Mouse (Mus musculus) neutrophil, adult 59 days (primary cell): ENCODE data around the gene Rhbdl2. TPM values are rescaled to one million over a fixed set of nuclear protein-coding genes. Genes with fewer than 3 reads are reported as not detected.

Experiments
- total RNA-seq, 2 experiments: library from RNA; stranded (reverse); gene quantifications; 1 replicate in 1 of 2; 2 replicates in 1 of 2; pipeline ENCODE4 v1.2.4; 2023

Rhbdl2 gene
- not detected for total RNA-seq

DNA sequence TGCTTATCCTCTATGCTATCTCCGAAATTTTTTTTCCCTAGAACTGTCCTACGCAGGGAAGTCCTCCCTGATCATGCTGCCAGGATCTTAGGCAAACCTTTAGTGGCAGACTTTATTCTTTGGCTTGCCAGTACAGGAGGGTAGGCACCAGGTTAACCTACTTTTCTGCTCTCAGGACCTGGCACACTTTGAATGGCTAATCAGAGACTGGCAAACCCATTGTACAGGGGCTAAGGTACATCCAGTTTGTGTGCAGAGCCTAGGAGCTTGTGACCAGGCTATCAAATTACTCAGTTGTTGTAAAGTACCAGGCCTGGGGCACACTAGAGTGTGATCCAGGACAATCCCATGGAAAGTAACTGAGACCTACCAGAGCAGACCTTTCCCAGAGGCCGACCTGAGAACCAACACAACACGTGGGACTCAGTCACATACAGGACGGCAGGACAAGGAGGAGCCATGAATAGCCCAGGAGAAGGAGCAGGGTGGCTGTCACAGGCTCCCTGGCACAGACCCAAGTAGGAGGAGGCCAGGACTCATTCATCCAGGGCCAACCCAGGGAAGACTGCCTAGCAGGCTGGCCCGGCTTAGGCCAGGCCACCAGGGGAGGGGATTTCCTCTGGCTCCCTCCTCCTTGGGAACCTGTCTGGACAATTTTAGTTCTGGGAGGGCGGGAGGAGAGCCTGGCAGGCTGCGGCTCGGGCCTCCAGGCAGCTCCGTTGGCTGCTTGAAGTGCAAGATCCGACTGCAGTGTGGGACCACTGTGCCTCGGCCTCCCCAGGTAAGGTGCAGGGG lies at the start of gene Rhbdl2:
Rhbdl2 (plus strand) TSS at position 684 of the 795 bp plus-strand sequence.

DNA sequence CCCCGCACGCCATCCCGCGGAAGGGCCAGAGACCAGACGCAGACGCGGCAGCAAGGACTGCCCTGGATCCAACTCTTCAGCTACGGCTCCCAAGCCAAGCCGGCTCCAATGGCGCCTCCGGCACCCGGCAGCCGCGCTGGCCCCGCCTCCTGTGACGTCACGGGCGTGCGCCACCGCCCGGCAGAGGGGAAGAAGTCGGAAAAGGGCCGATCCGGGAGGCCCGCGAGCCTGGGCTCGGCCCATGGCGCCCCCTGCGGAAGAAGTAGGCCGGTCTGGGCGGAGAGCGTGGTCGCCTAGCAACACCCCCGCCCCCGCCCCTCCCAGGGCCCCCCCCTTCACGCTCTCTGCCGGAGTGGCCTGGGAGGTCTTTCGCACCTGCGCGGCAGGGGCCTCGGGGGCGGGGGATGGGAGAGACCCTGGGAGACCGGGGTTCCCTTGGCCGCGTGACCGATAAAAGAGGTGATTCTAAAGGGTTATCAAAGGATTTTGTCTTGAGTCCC lies 37.5 kb upstream of the Rhbdl2 start, which contains the start of gene Akirin1:
Akirin1 (minus strand) TSS at position 194 of the 500 bp plus-strand sequence.

DNA sequence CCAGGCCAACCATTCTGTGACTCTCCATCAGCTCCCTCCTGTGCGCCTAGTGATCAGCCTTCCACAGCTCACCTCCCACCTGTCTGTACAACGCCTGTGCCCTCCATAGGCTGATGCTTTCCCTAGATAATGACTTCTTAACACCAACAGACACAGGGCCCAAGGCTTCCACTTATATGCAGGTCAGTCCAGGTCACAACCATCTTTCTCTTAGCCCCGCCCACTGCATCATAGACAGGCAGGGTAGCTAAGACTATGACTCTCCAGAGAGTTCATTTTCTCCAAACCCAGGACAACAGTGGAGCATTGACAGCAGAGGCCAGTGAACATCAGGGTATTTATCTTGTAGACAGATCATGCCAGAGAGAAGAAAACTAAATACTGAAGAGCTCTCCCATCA lies 71.7 kb downstream of the Rhbdl2 start, which contains the start of gene 4933427I04Rik:
4933427I04Rik (plus strand) TSS at position 301 of the 400 bp plus-strand sequence.

Other genes with a start within 250 kb of the Rhbdl2 start
- gene Macf1, start 103.5 kb upstream of the Rhbdl2 start, total RNA-seq = 100 to 1,000 TPM; 160 to 173 TPM
- 10 to 100 TPM; 39.1 to 44.6 TPM for gene Ndufs5, start 69.7 kb upstream of the Rhbdl2 start, total RNA-seq
- gene Akirin1, start 37.5 kb upstream of the Rhbdl2 start, total RNA-seq = 10 to 100 TPM; 53.5 to 54.4 TPM
- gene 4933427I04Rik, start 71.8 kb downstream of the Rhbdl2 start, total RNA-seq = not detected
- 10 to 100 TPM in 1 of 2 experiments, 1 to 10 TPM in 1; 8.3 to 14.3 TPM for gene Mycbp, start 117.0 kb downstream of the Rhbdl2 start, total RNA-seq
- gene Rragc, start 129.6 kb downstream of the Rhbdl2 start, total RNA-seq = 10 to 100 TPM; 50.8 to 62.0 TPM
- 1 to 10 TPM in 1 of 2 experiments, under 1 TPM in 1; 0.84 to 1.0 TPM for gene 4930535I16Rik, start 130.1 kb downstream of the Rhbdl2 start, total RNA-seq